Mouse (Mus musculus): ENCODE measurements around the gene Skint8. TPM values are rescaled to one million over a fixed set of nuclear protein-coding genes. Genes with fewer than 3 reads are reported as not detected.
"Not testable (repeated sequence)": the region's sequence is repeated elsewhere in the genome, so short reads cannot be mapped to it uniquely, and the experiment has no call there.

Gene Skint8
- total and polyA plus RNA-seq, 3 experiments, result 0.16 TPM; not detected in 2

GRCm38 (mm10) chr4:111897755-111898154, 21.4 kb upstream of the Skint8 start:
- H3K4me3 ChIP-seq (ENCODE audit: low read depth, low read length), result no peak overlapping the region
- ATAC-seq (ENCODE audit: extremely low read depth, insufficient number of reproducible peaks, low FRiP score, poor library complexity, severe bottlenecking) (no peak), DNase-seq (ENCODE audit: low spot score) (no peak)
- peaks cover 4% of the 10 kb centered on the region; the same call in 1 of the 2 replicates for H3K9me3 ChIP-seq (replicated peaks)
- no peaks in the 10 kb centered on the region for H3K36me3 ChIP-seq (replicated peaks)
- TF ChIP-seq TAL1 (conservative IDR thresholded peaks at IDR 0.05; ENCODE audit: low read depth, low read length) (no peak), CTCF (IDR thresholded peaks at IDR 0.05; ENCODE audit: low read depth, low read length) (no peak), GATA1 (IDR thresholded peaks at IDR 0.05; ENCODE audit: borderline replicate concordance, low read length) (no peak), POLR2AphosphoS5 (IDR thresholded peaks at IDR 0.05; ENCODE audit: insufficient replicate concordance, low read depth, low read length) (no peak), GATA2 (IDR thresholded peaks at IDR 0.05; ENCODE audit: borderline replicate concordance, low read depth, low read length) (no peak)
- no peaks in the 10 kb centered on the region for H3K4me1 ChIP-seq (ENCODE audit: insufficient read depth, low read depth, low read length)
- H3K27me3 ChIP-seq (ENCODE audit: insufficient read depth, low read length), result no peaks in the 10 kb centered on the region

GRCm38 (mm10) chr4:111898566-111898965, 20.6 kb upstream of the Skint8 start:
- H3K4me1 ChIP-seq (ENCODE audit: insufficient read depth, low read depth, low read length), result no peaks in the 10 kb centered on the region
- H3K9me3 ChIP-seq (replicated peaks), result peaks cover 5% of the 10 kb centered on the region; the same call in 1 of the 2 replicates
- ATAC-seq (ENCODE audit: extremely low read depth, insufficient number of reproducible peaks, low FRiP score, poor library complexity, severe bottlenecking), result no peak

DNA sequence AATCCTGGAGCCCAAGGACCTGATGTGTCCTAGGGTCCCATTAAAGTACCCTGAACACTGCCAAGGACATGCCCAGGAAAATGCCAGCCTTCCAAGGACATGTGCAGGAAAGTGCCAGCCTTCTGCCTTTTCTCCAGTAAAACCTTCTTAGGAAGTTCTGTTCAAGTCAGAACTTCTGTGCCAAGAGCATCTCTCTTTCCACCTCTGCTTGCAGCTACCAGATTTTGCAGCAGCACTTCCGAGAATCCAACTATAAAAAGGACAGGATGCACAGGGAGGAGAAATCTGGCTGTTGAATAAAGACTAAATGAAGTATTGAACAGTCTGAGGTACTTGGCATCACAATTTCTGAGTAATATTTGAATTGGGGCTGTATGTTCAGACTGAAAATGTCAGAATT, 18.7 kb upstream of the Skint8 start:
- not testable (repeated sequence) for DNase-seq (ENCODE audit: low spot score); H3K27me3 ChIP-seq (ENCODE audit: insufficient read depth, low read length)

More at GRCm38 (mm10) chr4:111898566-111898965, 20.6 kb upstream of the Skint8 start:
- DNase-seq (ENCODE audit: low spot score), result no peak
- H3K36me3 ChIP-seq (replicated peaks), result no peaks in the 10 kb centered on the region
- TF ChIP-seq POLR2AphosphoS5 (IDR thresholded peaks at IDR 0.05; ENCODE audit: insufficient replicate concordance, low read depth, low read length) (no peak), TAL1 (conservative IDR thresholded peaks at IDR 0.05; ENCODE audit: low read depth, low read length) (no peak), CTCF (IDR thresholded peaks at IDR 0.05; ENCODE audit: low read depth, low read length) (no peak), GATA1 (IDR thresholded peaks at IDR 0.05; ENCODE audit: borderline replicate concordance, low read length) (no peak)
- H3K27me3 ChIP-seq (ENCODE audit: insufficient read depth, low read length), result no peaks in the 10 kb centered on the region
- H3K4me3 ChIP-seq (ENCODE audit: low read depth, low read length), result no peak overlapping the region

DNA sequence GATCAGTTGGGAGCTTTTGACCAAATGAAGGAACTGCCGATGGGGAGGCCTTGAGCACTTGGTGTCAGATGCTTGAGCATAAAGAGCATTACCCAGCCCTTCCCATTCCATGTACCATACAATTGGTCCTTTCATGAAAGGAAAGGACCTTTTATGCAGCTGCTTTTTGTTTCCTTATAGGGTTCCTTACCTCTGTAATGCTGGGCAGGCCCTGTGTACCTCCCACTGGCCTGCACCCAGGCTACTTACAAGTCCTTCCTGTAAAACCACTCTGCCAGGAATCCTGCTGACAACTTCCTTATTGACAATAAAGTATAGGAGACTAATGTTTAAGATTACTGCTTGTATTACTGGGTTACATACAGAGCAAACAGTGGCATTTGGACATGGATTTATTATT, 17.7 kb upstream of the Skint8 start:
- no peak for TF ChIP-seq CTCF (IDR thresholded peaks at IDR 0.05; ENCODE audit: low read depth, low read length)
- TF ChIP-seq GATA2 (IDR thresholded peaks at IDR 0.05; ENCODE audit: borderline replicate concordance, low read depth, low read length), result no peak
- no peak for TF ChIP-seq GATA1 (IDR thresholded peaks at IDR 0.05; ENCODE audit: borderline replicate concordance, low read length)
- TF ChIP-seq POLR2AphosphoS5 (IDR thresholded peaks at IDR 0.05; ENCODE audit: insufficient replicate concordance, low read depth, low read length), result no peak
- TF ChIP-seq TAL1 (conservative IDR thresholded peaks at IDR 0.05; ENCODE audit: low read depth, low read length), result no peak
- Histone ChIP-seq H3K4me1 (ENCODE audit: insufficient read depth, low read depth, low read length) (no peaks in the 10 kb centered on the region), H3K36me3 (replicated peaks) (no peaks in the 10 kb centered on the region), H3K4me3 (ENCODE audit: low read depth, low read length) (no peak overlapping the region), H3K9me3 (replicated peaks) (peaks cover 5% of the 10 kb centered on the region; the same call in 1 of the 2 replicates), H3K27me3 (ENCODE audit: insufficient read depth, low read length) (no peaks in the 10 kb centered on the region)
- no peak for ATAC-seq (ENCODE audit: extremely low read depth, insufficient number of reproducible peaks, low FRiP score, poor library complexity, severe bottlenecking)
- no peak for DNase-seq (ENCODE audit: low spot score)

More for the DNA sequence above, 18.7 kb upstream of the Skint8 start:
- not testable (repeated sequence) for H3K36me3 ChIP-seq (replicated peaks); ATAC-seq (ENCODE audit: extremely low read depth, insufficient number of reproducible peaks, low FRiP score, poor library complexity, severe bottlenecking); H3K4me3 ChIP-seq (ENCODE audit: low read depth, low read length); H3K4me1 ChIP-seq (ENCODE audit: insufficient read depth, low read depth, low read length); H3K9me3 ChIP-seq (replicated peaks)

- peaks cover 5% of the 10 kb centered on the region; the same call in 1 of the 2 replicates for H3K9me3 ChIP-seq (replicated peaks)
- H3K4me1 ChIP-seq (ENCODE audit: insufficient read depth, low read depth, low read length), result no peaks in the 10 kb centered on the region
- H3K27me3 ChIP-seq (ENCODE audit: insufficient read depth, low read length), result no peaks in the 10 kb centered on the region
- no peak for ATAC-seq (ENCODE audit: extremely low read depth, insufficient number of reproducible peaks, low FRiP score, poor library complexity, severe bottlenecking)
- H3K36me3 ChIP-seq (replicated peaks), result no peaks in the 10 kb centered on the region
- H3K4me3 ChIP-seq (ENCODE audit: low read depth, low read length), result no peak within 1 kb of the TSS
- TF ChIP-seq CTCF (IDR thresholded peaks at IDR 0.05; ENCODE audit: low read depth, low read length) (no peak), GATA1 (IDR thresholded peaks at IDR 0.05; ENCODE audit: borderline replicate concordance, low read length) (no peak), POLR2AphosphoS5 (IDR thresholded peaks at IDR 0.05; ENCODE audit: insufficient replicate concordance, low read depth, low read length) (no peak), GATA2 (IDR thresholded peaks at IDR 0.05; ENCODE audit: borderline replicate concordance, low read depth, low read length) (no peak), TAL1 (conservative IDR thresholded peaks at IDR 0.05; ENCODE audit: low read depth, low read length) (no peak)
- DNase-seq (ENCODE audit: low spot score), result no peak
Measured at GRCm38 (mm10) chr4:111902775-111903174, 16.4 kb upstream of the Skint8 start, which contains the start of gene Slc5a9. TSS of gene Slc5a9 (minus strand) at chr4:111902918.

DNA sequence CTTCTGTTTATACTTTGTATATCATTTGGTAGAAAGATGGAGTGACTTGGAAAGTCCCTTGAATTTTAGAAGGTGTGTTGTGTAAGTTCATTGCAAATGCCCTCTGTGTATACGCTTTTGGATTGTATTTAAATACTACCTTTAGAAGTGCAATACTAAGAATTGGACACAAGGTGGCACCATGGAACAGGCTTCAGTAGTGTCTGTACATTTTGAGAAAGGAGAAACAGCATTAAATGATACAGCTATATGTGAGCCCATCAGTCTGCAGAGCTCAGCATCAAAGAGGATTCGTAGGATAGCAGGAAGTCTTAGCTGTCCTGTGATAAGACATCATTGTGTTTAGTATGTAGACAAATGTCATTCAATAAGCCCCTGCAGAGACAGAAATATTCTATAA, 11.3 kb upstream of the Skint8 start:
- ATAC-seq (ENCODE audit: extremely low read depth, insufficient number of reproducible peaks, low FRiP score, poor library complexity, severe bottlenecking), result no peak
- no peak for DNase-seq (ENCODE audit: low spot score)
- H3K36me3 ChIP-seq (replicated peaks), result no peaks in the 10 kb centered on the region

DNA sequence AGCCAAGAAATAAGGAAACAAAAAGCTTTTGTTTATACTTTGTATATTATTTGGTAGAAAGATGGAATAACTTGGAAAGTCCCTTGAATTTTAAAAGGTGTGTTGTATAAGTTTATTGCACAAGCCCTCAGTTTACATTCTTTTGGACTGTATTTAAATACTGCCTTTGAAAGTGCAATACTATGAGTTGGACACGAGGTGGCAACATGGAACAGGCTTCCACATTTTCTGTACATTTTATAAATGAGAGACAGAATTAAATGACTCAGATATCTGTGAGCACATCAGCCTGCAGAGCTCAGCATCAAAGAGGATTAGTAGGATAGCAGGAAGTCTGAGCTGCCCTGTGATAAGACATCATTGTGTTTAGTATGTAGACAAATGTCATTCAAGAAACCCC, 42.1 kb downstream of the Skint8 start:
- DNase-seq (ENCODE audit: low spot score), result no peak
- no peaks in the 10 kb centered on the region for H3K4me1 ChIP-seq (ENCODE audit: insufficient read depth, low read depth, low read length)
- no peak for ATAC-seq (ENCODE audit: extremely low read depth, insufficient number of reproducible peaks, low FRiP score, poor library complexity, severe bottlenecking)
- no peaks in the 10 kb centered on the region for H3K9me3 ChIP-seq (replicated peaks)
- H3K4me3 ChIP-seq (ENCODE audit: low read depth, low read length), result no peak overlapping the region
- H3K27me3 ChIP-seq (ENCODE audit: insufficient read depth, low read length), result no peaks in the 10 kb centered on the region
- TF ChIP-seq TAL1 (conservative IDR thresholded peaks at IDR 0.05; ENCODE audit: low read depth, low read length), result no peak
- H3K36me3 ChIP-seq (replicated peaks), result no peaks in the 10 kb centered on the region

More for the DNA sequence above, 11.3 kb upstream of the Skint8 start:
- no peak for TF ChIP-seq GATA2 (IDR thresholded peaks at IDR 0.05; ENCODE audit: borderline replicate concordance, low read depth, low read length)
- 0 out of 2 replicates have a peak, but pooled peaks have one; percentile 15 for TF ChIP-seq CTCF (IDR thresholded peaks at IDR 0.05; ENCODE audit: low read depth, low read length)
- Histone ChIP-seq H3K27me3 (ENCODE audit: insufficient read depth, low read length) (no peaks in the 10 kb centered on the region), H3K4me1 (ENCODE audit: insufficient read depth, low read depth, low read length) (no peaks in the 10 kb centered on the region), H3K9me3 (replicated peaks) (no peaks in the 10 kb centered on the region), H3K4me3 (ENCODE audit: low read depth, low read length) (no peak overlapping the region)

- H3K4me1 ChIP-seq (ENCODE audit: insufficient read depth, low read depth, low read length); H3K9me3 ChIP-seq (replicated peaks); DNase-seq (ENCODE audit: low spot score); H3K4me3 ChIP-seq (ENCODE audit: low read depth, low read length); H3K36me3 ChIP-seq (replicated peaks); ATAC-seq (ENCODE audit: extremely low read depth, insufficient number of reproducible peaks, low FRiP score, poor library complexity, severe bottlenecking); H3K27me3 ChIP-seq (ENCODE audit: insufficient read depth, low read length): not testable (repeated sequence)
Measured at GRCm38 (mm10) chr4:111963241-111963640, 44.0 kb downstream of the Skint8 start.

All from G1E (cell line).